Mouse (Mus musculus) lung, postnatal 0 days (tissue): ENCODE measurements around the gene Hba-a2. TPM values are rescaled to one million over a fixed set of nuclear protein-coding genes. Genes with fewer than 3 reads are reported as not detected.
"Not testable (repeated sequence)": the region's sequence is repeated elsewhere in the genome, so short reads cannot be mapped to it uniquely, and the experiment has no call there.

ENCODE experiments used
- ATAC-seq: fragments of 200-750 bp; cut with Nextera tagmentation; 2 replicates; pipeline ENCODE4 v1.8.0; 2017; ENCODE audit warnings: moderate library complexity
- DNase-seq: peaks from one replicate; pipeline ENCODE4 v3.0.0-alpha.2; 2016; ENCODE audit warnings: low spot score
- H3K27ac ChIP-seq: fragments of 300-500 bp; sonication (generic); 2 replicates; pipeline ENCODE4 v1.5.1; 2014; ENCODE audit warnings: antibody characterized with exemption, mild to moderate bottlenecking, low read length, mixed read lengths
- H3K27me3 ChIP-seq: fragments of 300-500 bp; sonication (generic); replicated peaks from 2 replicates; pipeline ENCODE4 v1.6.1; 2014; ENCODE audit warnings: low read length, mixed read lengths; ENCODE audit not compliant: insufficient read depth
- H3K36me3 ChIP-seq: fragments of 300-500 bp; sonication (generic); 2 replicates; pipeline ENCODE4 v1.6.1; 2014; ENCODE audit warnings: low read length, mixed read lengths; ENCODE audit not compliant: insufficient read depth
- H3K4me1 ChIP-seq: fragments of 300-500 bp; sonication (generic); 2 replicates; pipeline ENCODE4 v1.6.1; 2014; ENCODE audit warnings: antibody characterized with exemption, low read depth, low read length, mixed read lengths; ENCODE audit not compliant: insufficient read depth
- H3K4me2 ChIP-seq: fragments of 300-500 bp; sonication (generic); replicated peaks from 2 replicates; pipeline ENCODE4 v1.6.1; 2014; ENCODE audit warnings: low read depth, mild to moderate bottlenecking, low read length, moderate library complexity, mixed read lengths
- H3K4me3 ChIP-seq: fragments of 300-500 bp; sonication (generic); 2 replicates; pipeline ENCODE4 v1.5.1; 2014; ENCODE audit warnings: low read depth, low read length
- H3K9ac ChIP-seq: fragments of 300-500 bp; sonication (generic); replicated peaks from 2 replicates; pipeline ENCODE4 v1.6.1; 2014; ENCODE audit warnings: low read depth, mild to moderate bottlenecking
- H3K9me3 ChIP-seq: fragments of 300-500 bp; sonication (generic); 2 replicates; pipeline ENCODE4 v1.6.1; 2016; ENCODE audit warnings: low read length, mixed read lengths
- CTCF ChIP-seq: IDR thresholded peaks from 2 replicates; pipeline ENCODE4 v1.5.1; 2016; ENCODE audit warnings: antibody characterized with exemption, mild to moderate bottlenecking
- EP300 ChIP-seq: IDR thresholded peaks from 2 replicates; pipeline ENCODE4 v1.6.1; 2016; ENCODE audit warnings: antibody characterized with exemption, mild to moderate bottlenecking, control low read depth
- WGBS: fragments of 180-500 bp; shearing (Covaris S2); extraction: QIAGEN DNeasy Blood & Tissue Kit; methylation state at CpG from one replicate; pipeline ENCODE4 v1.1.7; 2014; 5-methylcytosine and 5-hydroxymethylcytosine counted together
- polyA plus RNA-seq: library from polyadenylated mRNA; unstranded; fragments of >200 nt; fragmentation: Nextera tagmentation; extraction: Ambion mirVana; gene quantifications from 2 replicates; pipeline ENCODE4 v1.2.1, GENCODE M21; 2015

Gene Hba-a2
- polyA plus RNA-seq, 1 experiment from 2014 or later: 27,628 TPM

DNA sequence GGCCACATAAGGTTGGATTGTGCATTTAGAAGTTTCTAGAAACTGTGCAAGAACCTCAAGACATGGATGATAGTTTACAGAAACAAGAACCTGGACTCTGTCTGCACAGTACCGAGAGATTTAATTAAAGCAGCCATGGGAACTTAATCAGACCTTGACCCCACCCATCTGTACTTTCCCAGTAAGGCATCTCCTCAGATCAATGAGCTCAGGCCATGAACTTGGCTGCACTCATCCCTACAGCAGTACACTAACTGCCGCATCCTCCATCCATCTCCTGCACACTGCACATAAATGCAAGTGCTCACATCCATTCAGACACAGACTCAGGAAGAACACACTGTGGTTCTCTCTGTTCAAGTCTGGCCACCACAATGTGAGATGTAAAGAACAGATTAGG is 15.6 kb upstream of the Hba-a2 start:
- TF ChIP-seq EP300 (no peak), CTCF (no peak)
- 0 out of 2 replicates have a peak, but pooled peaks cover 2% of the 10 kb centered on the region for H3K27me3 ChIP-seq

DNA sequence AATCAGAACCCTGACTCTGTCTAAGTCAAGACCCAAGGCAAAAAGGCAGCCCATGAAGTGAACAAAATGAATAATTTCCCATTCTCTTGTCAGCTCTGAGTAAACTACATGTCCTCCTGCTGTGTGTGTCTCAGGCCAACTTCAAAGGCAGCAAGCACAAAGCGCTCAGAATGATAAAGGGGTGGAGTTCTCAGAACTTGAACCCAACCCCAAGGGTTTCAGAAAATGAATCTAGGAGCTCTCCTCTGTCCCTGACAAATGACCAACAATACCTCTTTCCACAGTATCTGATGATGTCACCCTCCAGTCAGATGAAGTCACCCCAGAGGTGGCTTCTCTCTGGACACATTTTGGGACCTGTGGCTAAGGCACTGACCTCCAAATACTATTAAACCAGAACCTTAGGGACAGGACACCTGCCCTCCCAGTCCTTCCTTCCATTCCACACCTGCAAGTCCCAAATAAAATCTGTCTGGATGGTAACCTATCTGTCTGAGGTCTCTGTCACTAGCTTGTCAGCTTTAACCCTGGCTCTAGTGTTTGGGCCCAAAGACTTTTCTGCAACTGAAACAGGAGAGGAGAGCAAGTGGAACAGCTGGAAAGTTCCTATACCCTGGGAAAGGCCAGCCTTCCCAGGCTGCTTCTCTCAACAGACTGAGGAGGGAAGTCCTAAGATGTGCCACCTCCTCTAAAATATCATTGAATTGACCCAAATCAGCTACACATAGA is 14.7 kb upstream of the Hba-a2 start:
- ATAC-seq (no peak), DNase-seq (no peak)
- Histone ChIP-seq H3K9me3 (no peaks in the 10 kb centered on the region), H3K4me1 (no peaks in the 10 kb centered on the region), H3K36me3 (no peaks in the 10 kb centered on the region), H3K27ac (no peak overlapping the region), H3K9ac (no peak overlapping the region), H3K27me3 (0 out of 2 replicates have a peak, but pooled peaks cover 2% of the 10 kb centered on the region), H3K4me3 (no peak overlapping the region), H3K4me2 (no peak overlapping the region)
- WGBS: 68% methylated on average over 1 of the region's 1 CpGs
- TF ChIP-seq CTCF (no peak), EP300 (no peak)

More for the DNA sequence above, 15.6 kb upstream of the Hba-a2 start:
- H3K9ac ChIP-seq: no peak overlapping the region
- H3K9me3 ChIP-seq: no peaks in the 10 kb centered on the region
- H3K36me3 ChIP-seq: no peaks in the 10 kb centered on the region
- H3K4me1 ChIP-seq: no peaks in the 10 kb centered on the region
- DNase-seq (no peak), ATAC-seq (no peak)
- H3K27ac ChIP-seq: no peak overlapping the region
- H3K4me3 ChIP-seq: no peak overlapping the region
- H3K4me2 ChIP-seq: no peak overlapping the region
- WGBS: 69% methylated on average over 2 of the region's 2 CpGs

DNA sequence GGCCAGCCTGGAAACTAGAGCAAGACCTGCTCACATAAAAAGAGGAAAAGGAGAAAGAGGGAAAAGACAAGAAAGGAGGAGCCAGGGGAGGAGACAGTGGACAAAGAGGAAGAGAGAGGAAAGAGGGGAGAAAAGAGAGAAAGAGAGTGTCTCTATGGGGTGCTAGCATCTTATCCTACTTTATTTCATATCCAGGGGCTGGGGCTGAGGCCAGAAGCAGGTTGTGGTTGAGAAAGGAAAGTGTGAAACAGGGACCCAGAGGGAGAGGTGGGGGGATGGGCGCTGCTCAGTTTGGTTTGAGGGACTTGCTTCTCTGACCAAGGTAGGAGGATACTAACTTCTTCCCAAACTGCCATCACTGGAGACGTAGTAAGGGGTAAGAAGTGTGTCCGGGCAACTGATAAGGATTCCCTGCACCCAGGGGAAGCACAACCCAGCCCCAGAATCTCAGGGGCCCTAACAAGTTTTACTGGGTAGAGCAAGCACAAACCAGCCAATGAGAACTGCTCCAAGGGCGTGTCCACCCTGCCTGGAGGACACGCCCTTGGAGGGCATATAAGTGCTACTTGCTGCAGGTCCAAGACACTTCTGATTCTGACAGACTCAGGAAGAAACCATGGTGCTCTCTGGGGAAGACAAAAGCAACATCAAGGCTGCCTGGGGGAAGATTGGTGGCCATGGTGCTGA is 13.1 kb upstream of the Hba-a2 start, which contains the start of gene Hba-a1:
Hba-a1 (plus strand) TSS at position 421 of the 687 bp plus-strand sequence.
- ATAC-seq: peak; percentile 64
- not testable (repeated sequence) for H3K27me3 ChIP-seq, H3K9ac ChIP-seq, H3K27ac ChIP-seq, H3K4me3 ChIP-seq, H3K4me1 ChIP-seq, H3K36me3 ChIP-seq, H3K4me2 ChIP-seq, DNase-seq, H3K9me3 ChIP-seq
- WGBS: 60% methylated on average over 1 of the region's 5 CpGs

GRCm38 (mm10) chr11:32284582-32284981 is 11.7 kb upstream of the Hba-a2 start:
- H3K9ac ChIP-seq, DNase-seq, H3K36me3 ChIP-seq, ATAC-seq, H3K27me3 ChIP-seq, H3K9me3 ChIP-seq, H3K4me1 ChIP-seq, H3K27ac ChIP-seq, H3K4me3 ChIP-seq, H3K4me2 ChIP-seq: not testable (repeated sequence)
- WGBS: 29% methylated on average over 2 of the region's 2 CpGs

GRCm38 (mm10) chr11:32285031-32285775 is 11.1 kb upstream of the Hba-a2 start:
- H3K4me3 ChIP-seq: no peak overlapping the region
- no peak overlapping the region for H3K4me2 ChIP-seq
- no peak overlapping the region for H3K9ac ChIP-seq
- no peak for ATAC-seq
- no peak for TF ChIP-seq CTCF
- no peak for TF ChIP-seq EP300
- no peak for DNase-seq
- H3K27ac ChIP-seq: no peak overlapping the region
- no peaks in the 10 kb centered on the region for H3K9me3 ChIP-seq
- 71% methylated on average over 7 of the region's 7 CpGs for WGBS
- no peaks in the 10 kb centered on the region for H3K27me3 ChIP-seq
- no peaks in the 10 kb centered on the region for H3K36me3 ChIP-seq
- H3K4me1 ChIP-seq: no peaks in the 10 kb centered on the region

DNA sequence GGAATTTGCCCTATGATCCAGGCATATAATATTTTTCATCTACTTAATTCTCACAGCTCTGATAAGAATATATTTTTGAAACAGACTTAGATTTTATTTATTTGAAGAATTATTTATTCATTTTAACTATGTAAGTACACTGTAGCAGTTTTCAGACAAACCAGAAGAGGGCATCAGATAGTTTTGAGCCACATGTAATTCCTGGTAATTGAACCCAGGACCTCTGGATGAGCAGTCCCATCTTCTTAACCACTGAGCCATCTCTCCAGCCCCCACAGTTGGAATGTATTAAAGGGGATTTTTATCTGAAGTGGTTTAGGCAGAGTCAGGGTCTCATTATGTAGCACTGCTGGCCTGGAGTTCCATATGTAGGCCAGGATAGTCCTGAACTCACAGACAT is 10.4 kb upstream of the Hba-a2 start:
- not testable (repeated sequence) for H3K36me3 ChIP-seq, ATAC-seq

More for the DNA sequence above, 10.4 kb upstream of the Hba-a2 start:
- not testable (repeated sequence) for H3K4me1 ChIP-seq, H3K4me3 ChIP-seq, H3K27me3 ChIP-seq, H3K27ac ChIP-seq, H3K4me2 ChIP-seq, H3K9ac ChIP-seq, DNase-seq, H3K9me3 ChIP-seq
